Mouse (Mus musculus): ENCODE results near the gene Galns.
"Not testable (repeated sequence)": the region's sequence is repeated elsewhere in the genome, so short reads cannot be mapped to it uniquely, and the experiment has no call there.

The Galns gene

GRCm38 (mm10) chr8:122605367-122605766 lies 5.9 kb downstream of the Galns start:
- in situ Hi-C loops (cut with MboI; ENCODE audit: unreplicated experiment in 2 of 2): loop anchor here (5.0 kb wide), 1 partner anchor 38 kb away; the partner anchor contains the start of gene Cdt1 (in 2 of the 2)

GRCm38 (mm10) chr8:122604640-122605039 lies 6.6 kb downstream of the Galns start:
- in situ Hi-C loops (cut with MboI; ENCODE audit: unreplicated experiment in 2 of 2): loop anchor here (5.0 kb wide), 1 partner anchor 37 kb away; the partner anchor contains the start of gene Cdt1 (in 2 of the 2)

- in situ Hi-C loops (cut with MboI; ENCODE audit: unreplicated experiment in 2 of 2): no loop called here
These were observed 10.6 kb downstream of the Galns start for GRCm38 (mm10) chr8:122600666-122601065.

GRCm38 (mm10) chr8:122596031-122596430 lies 15.2 kb downstream of the Galns start:
- in situ Hi-C loops (cut with MboI; ENCODE audit: unreplicated experiment in 2 of 2): no loop called here

DNA sequence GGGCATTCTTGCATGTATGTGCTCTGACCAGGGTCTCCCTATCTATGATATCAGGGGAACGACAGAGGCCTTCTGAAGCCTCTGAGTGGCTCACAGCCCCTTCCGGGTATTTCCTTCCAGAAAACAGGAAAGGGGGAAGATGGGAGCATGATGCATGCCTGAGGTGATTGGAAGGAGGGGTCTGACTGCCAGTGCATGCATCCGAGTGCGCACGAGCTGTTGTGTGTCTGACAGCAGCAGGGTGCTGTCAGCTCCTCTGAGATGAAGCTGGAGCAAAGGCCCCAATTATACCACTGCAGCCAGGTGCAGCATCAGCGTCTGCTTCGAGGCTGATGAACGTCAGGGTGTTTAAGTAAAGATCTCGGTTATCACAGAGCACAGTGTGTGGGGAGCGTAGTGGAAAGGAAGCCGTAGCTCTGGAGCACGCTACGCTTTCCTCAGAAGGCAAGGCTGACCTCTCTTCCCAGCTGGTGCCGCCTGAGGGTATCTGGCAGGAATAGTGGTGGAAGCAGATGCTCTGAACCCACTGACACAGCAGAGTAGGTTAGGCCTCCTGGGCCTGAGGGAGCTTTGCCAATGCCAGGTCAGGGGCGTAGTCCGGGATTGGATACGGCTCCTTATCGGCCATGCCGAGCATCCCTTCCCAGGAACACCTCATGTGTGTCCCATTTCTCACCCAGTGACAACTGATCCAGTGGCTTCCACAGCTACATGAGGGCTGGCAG lies 17.3 kb downstream of the Galns start:
- in situ Hi-C loops (cut with MboI; ENCODE audit: unreplicated experiment in 2 of 2): no loop called here

DNA sequence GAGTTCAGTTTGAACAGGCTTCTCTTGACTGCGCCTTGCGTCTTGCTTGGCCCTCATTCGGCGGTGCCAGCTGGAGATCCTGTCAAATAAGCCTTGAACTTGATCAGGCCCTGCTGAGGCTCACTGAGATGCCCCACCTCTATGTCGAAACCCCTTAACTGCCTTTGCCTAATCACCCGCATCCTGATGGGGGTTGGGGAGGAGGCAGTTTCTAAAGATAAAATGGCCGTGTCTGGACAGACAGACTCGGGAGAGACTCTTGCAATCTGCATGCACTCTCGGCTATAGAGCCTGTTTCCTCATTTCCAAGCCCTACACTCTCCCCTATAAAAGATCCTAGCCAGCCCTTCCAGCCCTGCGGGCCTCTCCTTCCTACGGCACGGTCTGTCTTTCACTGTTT lies 18.0 kb downstream of the Galns start:
- in situ Hi-C loops (cut with MboI; ENCODE audit: unreplicated experiment in 2 of 2): no loop called here

GRCm38 (mm10) chr8:122586749-122587148 lies 24.5 kb downstream of the Galns start:
- in situ Hi-C loops (cut with MboI; ENCODE audit: unreplicated experiment in 2 of 2): no loop called here

- in situ Hi-C loops (cut with MboI; ENCODE audit: unreplicated experiment in 2 of 2): no loop called here
These were observed 25.1 kb downstream of the Galns start for GRCm38 (mm10) chr8:122586171-122586570.

GRCm38 (mm10) chr8:122585411-122585891 lies 25.8 kb downstream of the Galns start:
- in situ Hi-C loops (cut with MboI; ENCODE audit: unreplicated experiment in 2 of 2): no loop called here

- in situ Hi-C loops (cut with MboI; ENCODE audit: unreplicated experiment in 2 of 2): no loop called here
These were observed 26.3 kb downstream of the Galns start for GRCm38 (mm10) chr8:122584981-122585380.

DNA sequence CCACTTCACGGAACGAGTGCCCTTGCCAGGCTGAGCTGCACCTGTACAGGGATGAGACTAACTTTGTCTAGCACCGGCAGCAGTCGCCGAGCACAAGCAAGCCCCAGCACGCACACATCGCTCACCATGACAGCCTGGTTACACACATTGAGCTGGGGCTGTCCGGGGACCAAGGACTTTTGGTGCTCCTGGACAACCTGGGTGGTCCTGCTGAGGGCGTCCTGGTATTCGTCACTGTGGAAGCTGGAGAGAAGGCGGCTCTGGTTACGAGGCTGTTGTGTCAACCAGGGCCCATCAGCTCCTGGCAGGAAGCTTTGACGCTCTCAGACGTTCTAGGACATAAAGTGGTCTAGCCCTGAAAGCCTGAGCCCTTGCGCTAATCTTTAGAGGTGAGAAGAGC lies 30.3 kb downstream of the Galns start:
- in situ Hi-C loops (cut with MboI; ENCODE audit: unreplicated experiment in 2 of 2): no loop called here

- in situ Hi-C loops (cut with MboI; ENCODE audit: unreplicated experiment in 2 of 2): no loop called here
These were observed 32.1 kb downstream of the Galns start for GRCm38 (mm10) chr8:122579196-122579595.

DNA sequence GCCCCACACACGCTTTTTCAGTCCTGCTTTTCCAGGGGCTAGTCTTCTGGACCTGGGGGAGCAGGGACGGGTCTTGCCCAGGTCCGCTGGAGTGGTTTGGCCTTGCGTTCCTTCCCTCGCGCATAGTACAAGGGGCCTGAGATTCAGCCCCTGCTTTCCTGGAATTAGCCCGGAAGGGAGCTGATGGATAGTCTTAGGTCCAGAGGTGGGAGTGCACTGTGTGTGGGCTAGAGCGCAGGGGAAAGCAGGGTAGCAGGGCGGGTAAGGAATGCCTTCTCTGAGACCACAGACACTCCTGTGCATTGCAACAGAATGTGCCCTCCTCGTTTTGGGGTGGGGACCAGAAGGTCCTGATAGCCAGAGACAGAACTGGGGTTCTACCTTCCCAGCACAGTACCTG lies 34.1 kb downstream of the Galns start:
- in situ Hi-C loops (cut with MboI; ENCODE audit: unreplicated experiment in 2 of 2): no loop called here

GRCm38 (mm10) chr8:122576648-122577022 lies 34.6 kb downstream of the Galns start, which contains the start of gene Aprt:
Aprt (minus strand) TSS chr8:122576909.
- in situ Hi-C loops (cut with MboI; ENCODE audit: unreplicated experiment in 2 of 2): no loop called here

DNA sequence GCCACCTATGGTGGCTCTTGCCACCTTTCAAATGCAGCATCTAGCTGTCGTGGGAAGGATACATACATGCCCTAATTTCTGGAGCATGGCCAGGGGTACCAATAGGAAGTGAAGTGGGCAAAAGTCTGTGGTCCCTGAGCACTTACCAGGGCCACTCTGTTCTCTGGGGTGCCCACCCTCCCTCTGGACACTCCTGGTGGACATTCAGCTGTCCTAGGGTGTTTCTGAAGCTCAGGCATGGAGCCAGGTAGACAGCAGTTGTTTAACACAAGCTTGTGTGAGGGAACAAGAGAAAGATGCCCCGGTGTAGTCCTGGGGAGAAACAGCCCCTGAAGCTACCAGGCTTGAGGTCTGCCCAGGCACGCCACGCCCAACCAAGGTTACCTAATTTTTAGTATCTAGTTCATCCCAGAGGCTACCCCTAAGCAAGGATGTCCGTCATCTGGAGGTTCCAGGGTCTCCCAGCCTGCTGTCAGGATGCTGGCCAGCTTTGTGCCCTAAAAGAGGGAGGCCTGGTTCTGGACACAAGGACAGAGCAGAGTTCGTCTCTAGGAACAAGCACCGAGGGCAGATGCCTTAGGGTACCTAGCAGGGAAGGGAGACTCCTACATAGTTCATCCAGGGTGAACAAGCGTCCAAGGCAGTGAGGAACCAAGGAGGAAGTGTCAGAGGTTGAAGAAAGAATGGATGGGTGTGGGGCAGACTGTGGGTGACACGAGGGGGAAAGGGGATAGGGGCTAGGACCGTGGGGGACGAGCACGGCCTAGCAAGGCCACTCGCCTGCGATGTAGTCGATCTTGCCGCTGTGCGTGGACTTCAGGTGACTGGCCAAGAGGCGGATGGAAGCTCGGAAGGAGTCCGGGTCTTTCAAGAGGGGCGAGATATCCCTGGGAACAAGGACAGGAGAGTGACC lies 35.3 kb downstream of the Galns start:
- in situ Hi-C loops (cut with MboI; ENCODE audit: unreplicated experiment in 2 of 2): no loop called here

DNA sequence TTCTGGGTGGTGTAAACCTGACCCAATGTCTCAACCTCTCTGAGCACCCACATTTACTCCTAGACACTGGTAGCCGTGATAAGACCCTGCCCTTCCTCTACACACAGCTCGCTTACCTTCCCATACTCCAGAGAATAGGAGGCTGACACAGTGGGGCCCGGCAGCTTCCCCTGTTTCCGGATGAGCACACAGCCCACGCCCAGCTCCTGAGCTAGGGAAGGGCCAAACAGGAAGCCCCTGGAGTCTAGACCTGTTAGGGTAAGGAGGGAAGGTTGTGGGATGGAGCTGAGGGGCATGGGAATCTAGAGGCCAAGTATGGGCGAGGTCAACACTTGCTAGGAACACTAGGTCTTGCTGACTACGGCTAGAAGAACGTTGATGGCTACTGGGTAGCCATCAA lies 36.0 kb downstream of the Galns start:
- in situ Hi-C loops (cut with MboI; ENCODE audit: unreplicated experiment in 2 of 2): no loop called here

DNA sequence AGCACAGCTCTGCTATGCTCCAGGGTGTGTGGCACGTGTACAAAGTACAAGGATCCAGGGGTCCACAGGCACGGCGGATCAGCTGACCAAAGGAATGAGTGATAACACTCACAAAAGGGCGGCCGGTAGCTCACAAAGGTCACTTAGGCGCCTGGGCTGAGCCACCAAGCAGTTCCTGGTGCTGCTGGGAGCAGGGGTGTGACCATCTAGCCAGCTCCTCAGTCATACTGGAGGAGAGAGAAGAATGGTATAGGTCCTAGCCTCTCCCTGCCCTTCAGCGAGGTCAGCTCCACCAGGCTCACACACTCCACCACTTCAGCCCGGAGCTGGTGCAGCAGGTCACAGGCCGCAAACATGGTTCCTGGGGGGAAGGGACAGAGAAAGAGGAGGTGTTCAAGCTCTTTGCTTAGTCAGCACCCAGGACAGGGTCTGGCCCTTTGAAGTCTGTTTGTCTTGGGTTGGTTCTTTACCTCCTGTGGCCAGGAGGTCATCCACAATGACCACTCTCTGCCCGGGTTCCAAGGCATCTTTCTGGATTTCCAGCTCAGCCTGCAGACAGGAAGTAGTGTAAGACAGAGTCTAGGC lies 36.5 kb downstream of the Galns start:
- in situ Hi-C loops (cut with MboI; ENCODE audit: unreplicated experiment in 2 of 2): no loop called here

DNA sequence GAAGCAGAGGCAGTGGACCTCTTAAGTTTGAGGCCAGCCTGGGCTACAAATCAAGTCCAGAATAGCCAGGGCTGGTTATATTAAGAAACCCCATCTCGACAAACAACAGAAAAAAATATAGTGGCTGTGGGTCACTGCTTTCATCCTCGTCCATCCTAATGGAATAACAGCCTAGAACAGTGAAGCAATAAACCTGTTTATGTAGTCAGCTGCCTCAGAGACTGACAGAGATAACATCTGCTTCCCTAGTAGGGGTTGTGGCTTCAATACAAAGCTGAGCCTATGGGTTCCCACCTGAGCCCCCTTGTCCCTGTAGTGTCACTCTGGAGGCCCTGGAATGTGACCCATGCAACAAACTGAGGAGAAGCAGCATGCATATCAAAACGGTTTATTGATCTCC lies 37.0 kb downstream of the Galns start:
- in situ Hi-C loops (cut with MboI; ENCODE audit: unreplicated experiment in 2 of 2): no loop called here

- in situ Hi-C loops (cut with MboI; ENCODE audit: unreplicated experiment in 2 of 2): no loop called here
These were observed 37.7 kb downstream of the Galns start for GRCm38 (mm10) chr8:122573577-122573976.

- in situ Hi-C loops (cut with MboI; ENCODE audit: unreplicated experiment in 2 of 2): not testable (repeated sequence)
These were observed 38.1 kb downstream of the Galns start for GRCm38 (mm10) chr8:122573176-122573575.

DNA sequence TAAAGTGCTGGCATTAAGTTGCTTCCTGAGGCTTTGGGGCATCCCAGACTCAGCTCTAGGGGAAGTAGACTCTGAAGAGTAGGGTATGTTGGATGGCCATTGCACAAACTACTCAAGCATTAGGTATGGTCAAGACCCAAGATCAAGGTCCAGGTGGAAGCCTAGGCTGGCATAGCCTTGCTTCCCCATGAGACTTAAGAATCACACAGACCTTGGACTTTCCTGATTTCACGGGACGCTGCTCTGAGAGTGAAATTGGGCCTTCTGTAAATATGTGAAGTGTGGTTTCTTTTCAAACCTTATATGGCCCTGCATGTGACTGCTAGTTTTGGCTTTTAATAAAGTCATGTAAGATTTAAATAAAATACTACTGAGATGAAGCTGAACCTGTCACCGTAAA lies 38.5 kb downstream of the Galns start:
- in situ Hi-C loops (cut with MboI; ENCODE audit: unreplicated experiment in 2 of 2): no loop called here
